Mouse (Mus musculus) E14TG2a.4 (cell line): Measurements from ENCODE around the gene Gm9837.
A peak's percentile ranks its signal among the peaks of the same experiment; 100 is the strongest.

Source experiments
- H3K27me3 ChIP-seq: 2 replicates; pipeline ENCODE4 v1.6.1; 2014; ENCODE audit warnings: low read length, control low read depth; ENCODE audit not compliant: insufficient read depth
- H3K36me3 ChIP-seq: 2 replicates; pipeline ENCODE4 v1.6.1; 2014; ENCODE audit warnings: low read length, control low read depth; ENCODE audit not compliant: insufficient read depth
- H3K4me1 ChIP-seq: replicated peaks from 2 replicates; pipeline ENCODE4 v1.6.1; 2014; ENCODE audit warnings: low read depth, low read length, control low read depth
- H3K4me3 ChIP-seq: replicated peaks from 2 replicates; pipeline ENCODE4 v1.5.1; 2014; ENCODE audit warnings: mild to moderate bottlenecking, low read length
- H3K9me3 ChIP-seq: 2 replicates; pipeline ENCODE4 v1.6.1; 2014; ENCODE audit warnings: low read length, control low read depth
- CTCF ChIP-seq: conservative IDR thresholded peaks from 2 replicates; pipeline ENCODE4 v1.5.1; 2014; ENCODE audit warnings: low read length
- NANOG ChIP-seq: IDR thresholded peaks from 2 replicates; pipeline ENCODE4 v1.6.1; 2014; ENCODE audit warnings: borderline replicate concordance, low read length, mixed read lengths
- POU5F1 ChIP-seq: IDR thresholded peaks from 2 replicates; pipeline ENCODE4 v1.6.1; 2014; ENCODE audit warnings: low read length, borderline replicate concordance

Gm9837 gene

DNA sequence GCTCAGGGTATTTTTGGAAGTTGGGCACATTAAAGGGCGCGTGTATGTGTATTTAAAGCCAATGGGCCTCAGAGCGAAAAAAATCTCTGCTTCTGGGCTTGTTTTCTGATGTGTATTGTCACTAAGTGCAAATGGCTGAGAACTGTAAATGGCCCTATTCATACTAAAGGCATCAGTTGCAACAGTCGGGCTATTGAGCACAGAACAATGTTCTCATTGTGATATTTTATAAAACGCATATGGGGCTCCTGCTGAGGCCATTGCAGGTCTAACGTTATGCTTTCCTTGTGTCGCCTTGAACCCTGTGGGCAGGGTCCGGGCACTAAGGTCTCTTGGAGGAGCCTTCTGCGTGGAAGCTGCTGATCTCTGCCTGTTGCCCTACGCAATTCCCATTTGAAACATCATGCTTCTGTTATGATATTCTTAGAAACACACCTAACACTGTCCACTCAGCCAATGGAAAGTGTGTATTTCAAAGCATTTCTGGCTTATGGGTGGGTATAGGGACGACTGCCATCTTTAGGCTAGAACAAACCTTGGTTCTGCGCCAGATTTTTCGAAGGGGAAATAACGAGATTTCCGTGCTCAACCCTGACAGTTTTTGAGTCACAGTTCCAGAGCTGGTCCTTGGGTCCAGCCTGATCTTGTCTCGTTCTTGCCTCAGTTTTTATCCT lies 848 bp downstream of the Gm9837 start:
- Histone ChIP-seq H3K36me3 (no peaks in the 10 kb centered on the region), H3K27me3 (peaks cover 95% of the 10 kb centered on the region), H3K9me3 (no peaks in the 10 kb centered on the region), H3K4me3 (no peak overlapping the region), H3K4me1 (peaks cover 36% of the 10 kb centered on the region)
- TF ChIP-seq CTCF (no peak), NANOG (peak; percentile 23; the same call in 1 of the 2 replicates)

DNA sequence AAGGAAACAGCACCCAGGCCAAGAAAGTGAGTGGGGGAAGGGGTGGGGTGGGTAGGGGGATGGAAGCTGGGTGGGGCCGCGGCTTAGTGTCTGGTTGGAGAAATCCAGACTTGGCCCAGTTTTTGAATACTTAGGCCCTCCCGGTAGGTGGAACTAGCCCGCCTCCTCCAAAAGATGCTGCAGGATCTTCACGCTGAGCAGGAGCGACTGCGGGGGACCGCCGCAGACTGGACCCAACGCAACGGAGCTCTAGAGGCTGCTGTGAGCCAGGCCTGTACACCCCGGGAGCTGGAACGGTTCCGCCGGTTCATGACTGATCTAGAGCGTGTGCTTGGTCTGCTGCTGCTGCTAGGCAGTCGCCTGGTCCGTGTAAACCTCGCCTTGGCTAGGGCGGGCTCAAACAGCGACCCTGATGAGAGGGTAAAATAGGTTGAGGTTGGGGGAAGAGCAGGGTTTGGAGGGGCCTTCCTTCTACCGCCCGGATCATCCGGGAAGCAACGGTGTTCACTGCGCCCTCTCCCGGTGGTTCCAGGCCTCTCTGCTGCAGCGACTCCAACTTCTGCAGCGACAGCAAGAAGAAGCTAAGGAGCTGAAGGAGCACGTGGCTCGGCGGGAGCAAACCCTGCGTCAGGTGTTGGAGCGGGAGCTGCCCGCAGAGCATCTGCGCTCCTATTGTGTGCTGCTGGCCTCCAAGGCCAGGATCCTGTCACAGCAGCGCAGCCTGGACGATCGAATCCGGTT lies 3.9 kb downstream of the Gm9837 start:
- Histone ChIP-seq H3K4me1 (peaks cover 59% of the 10 kb centered on the region), H3K27me3 (peaks cover 98% of the 10 kb centered on the region), H3K36me3 (no peaks in the 10 kb centered on the region), H3K9me3 (no peaks in the 10 kb centered on the region), H3K4me3 (peak overlapping the region; percentile 72)
- TF ChIP-seq CTCF (peak; percentile 74), NANOG (no peak), POU5F1 (no peak)

DNA sequence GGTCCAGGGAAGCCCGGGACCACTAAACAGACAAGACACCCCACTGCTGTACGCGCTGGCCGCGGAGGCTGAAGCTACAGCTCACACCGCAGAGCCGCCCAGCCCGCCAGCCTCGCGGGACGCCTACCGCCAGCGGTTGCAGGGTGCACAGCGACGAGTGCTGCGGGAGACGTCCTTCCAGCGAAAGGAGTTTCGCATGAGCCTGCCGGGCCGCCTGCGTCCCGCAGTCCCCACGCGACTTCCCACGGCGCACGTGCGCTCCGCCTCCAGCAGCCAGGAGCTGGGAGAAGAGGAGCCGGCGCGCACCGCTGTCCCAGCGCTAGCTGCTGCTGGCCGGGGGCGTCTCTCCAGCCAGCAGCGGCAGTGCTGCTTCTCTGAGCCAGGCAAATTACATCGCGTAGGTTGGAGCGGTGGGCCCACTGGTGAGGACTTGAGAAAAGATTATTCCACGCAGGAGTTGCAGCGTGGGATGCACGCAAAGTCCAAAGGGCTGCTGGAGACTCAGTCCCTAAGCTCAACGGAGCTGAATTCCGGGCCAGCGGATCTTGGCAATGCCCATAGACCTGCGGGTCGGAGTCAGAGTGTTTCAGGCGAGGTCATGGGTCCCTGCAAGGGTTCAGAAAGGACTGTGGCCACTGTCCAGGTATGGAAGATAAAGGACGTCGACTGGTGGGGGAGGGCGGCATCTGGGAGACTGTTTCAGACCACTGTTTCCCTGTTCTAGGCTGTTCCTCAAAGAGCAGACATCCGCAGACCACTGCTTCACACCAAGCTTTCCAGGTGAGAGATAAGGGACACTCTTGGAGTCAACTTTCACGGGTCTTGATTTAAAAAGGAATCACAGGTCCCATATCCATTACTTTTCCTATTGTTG lies 6.5 kb downstream of the Gm9837 start:
- Histone ChIP-seq H3K4me3 (peak overlapping the region; percentile 79), H3K36me3 (no peaks in the 10 kb centered on the region), H3K27me3 (peaks cover 95% of the 10 kb centered on the region), H3K4me1 (peaks cover 56% of the 10 kb centered on the region), H3K9me3 (no peaks in the 10 kb centered on the region)
- TF ChIP-seq CTCF, result no peak

DNA sequence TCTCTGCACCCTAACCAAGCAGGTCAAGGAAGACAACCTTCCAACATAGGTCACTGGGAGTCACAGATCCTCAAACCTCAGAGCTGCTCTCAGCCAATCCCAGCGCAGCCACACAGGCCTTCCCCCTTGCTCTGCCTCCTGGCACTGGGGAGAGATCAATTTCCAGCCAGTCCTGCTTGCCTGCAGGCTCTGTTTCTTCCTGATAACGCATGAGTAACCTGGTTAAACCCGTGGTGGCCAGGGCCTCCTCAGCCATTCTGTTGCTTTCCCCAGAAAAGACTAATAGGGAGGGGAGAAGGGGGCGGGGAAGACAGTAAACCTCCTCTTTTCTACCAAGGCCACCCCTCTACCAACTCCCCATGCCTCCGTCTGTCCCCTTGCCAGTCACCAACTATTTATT lies 8.6 kb downstream of the Gm9837 start:
- peaks cover 57% of the 10 kb centered on the region for H3K4me1 ChIP-seq
- H3K9me3 ChIP-seq, result no peaks in the 10 kb centered on the region
- TF ChIP-seq POU5F1 (no peak), CTCF (no peak), NANOG (no peak)
- peaks cover 96% of the 10 kb centered on the region for H3K27me3 ChIP-seq
- H3K36me3 ChIP-seq, result no peaks in the 10 kb centered on the region
- no peak overlapping the region for H3K4me3 ChIP-seq

DNA sequence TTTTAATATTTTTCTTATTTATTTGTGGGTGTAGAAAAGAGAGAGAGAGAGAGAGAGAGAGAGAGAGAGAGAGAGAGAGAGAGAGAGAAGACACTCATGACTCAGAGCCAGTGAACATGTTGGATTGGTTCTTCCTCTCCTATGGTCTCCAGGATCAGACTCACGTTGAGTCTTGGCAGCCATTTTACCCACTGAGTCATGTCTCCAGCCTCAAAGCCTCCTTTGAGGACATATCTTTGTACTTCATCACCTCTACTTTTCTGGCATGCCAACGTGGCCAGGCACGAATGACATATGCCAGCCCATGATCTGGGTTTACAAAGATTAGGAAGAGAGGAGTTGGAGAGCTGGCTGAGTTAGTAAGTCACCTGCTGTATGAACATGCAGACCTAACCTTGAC lies 10.1 kb downstream of the Gm9837 start:
- Histone ChIP-seq H3K9me3 (no peaks in the 10 kb centered on the region), H3K4me1 (peaks cover 46% of the 10 kb centered on the region), H3K4me3 (no peak overlapping the region), H3K27me3 (peaks cover 97% of the 10 kb centered on the region), H3K36me3 (no peaks in the 10 kb centered on the region)
- TF ChIP-seq NANOG (no peak), POU5F1 (no peak), CTCF (no peak)

DNA sequence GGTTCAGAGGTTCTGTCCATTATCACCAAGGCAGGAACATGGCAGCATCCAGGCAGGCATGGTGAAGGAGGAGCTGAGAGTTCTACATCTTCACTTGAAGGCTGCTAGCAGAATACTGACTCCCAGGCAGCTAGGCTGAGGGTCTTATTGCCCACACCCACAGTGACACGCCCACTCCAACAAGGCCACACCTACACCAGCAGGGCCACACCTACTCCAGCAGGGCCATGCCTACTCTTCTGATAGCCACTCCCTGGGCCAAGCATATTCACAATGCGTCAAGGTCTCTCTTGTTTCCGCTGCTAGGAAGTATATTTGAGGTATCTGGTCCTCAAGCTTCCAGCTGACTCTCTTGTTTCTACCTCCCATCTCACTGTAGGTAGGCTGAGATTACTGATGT lies 11.3 kb downstream of the Gm9837 start:
- Histone ChIP-seq H3K27me3 (peaks cover 93% of the 10 kb centered on the region), H3K4me1 (peaks cover 39% of the 10 kb centered on the region), H3K4me3 (no peak overlapping the region), H3K9me3 (no peaks in the 10 kb centered on the region), H3K36me3 (no peaks in the 10 kb centered on the region)
- TF ChIP-seq NANOG (no peak), CTCF (no peak), POU5F1 (no peak)

DNA sequence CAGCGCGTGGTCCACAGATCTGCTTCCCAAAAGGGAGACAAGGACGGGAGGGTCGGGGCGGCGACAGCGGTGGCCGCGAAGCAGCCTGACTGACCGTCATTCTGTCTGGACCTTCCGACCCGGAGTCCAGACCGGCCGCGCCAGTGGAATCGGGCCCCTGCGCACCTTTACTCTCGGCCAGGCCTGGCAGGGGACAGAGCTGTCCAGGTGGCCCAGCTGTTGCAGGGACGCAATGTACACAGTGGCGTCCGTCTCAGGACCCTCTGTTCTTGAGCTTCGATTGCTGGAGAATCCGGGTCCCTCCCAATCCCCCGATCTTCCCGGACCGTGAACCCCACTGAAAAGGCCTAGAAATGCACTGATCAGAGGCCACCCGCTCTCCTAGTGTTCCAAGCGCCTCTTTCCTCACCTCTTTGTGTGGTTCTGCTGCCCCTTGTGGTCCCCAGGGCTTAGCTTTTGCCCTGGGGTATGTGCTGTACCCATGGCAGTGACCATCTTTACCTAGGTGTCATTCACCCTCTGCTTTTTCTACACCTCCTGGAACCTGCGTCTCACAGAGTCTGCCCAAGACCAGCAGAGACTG lies 12.8 kb downstream of the Gm9837 start:
- H3K27me3 ChIP-seq, result peaks cover 87% of the 10 kb centered on the region

More for the DNA sequence above, 12.8 kb downstream of the Gm9837 start:
- Histone ChIP-seq H3K36me3 (no peaks in the 10 kb centered on the region), H3K4me1 (peaks cover 27% of the 10 kb centered on the region), H3K9me3 (no peaks in the 10 kb centered on the region), H3K4me3 (peak overlapping the region; percentile 76)
- no peak for TF ChIP-seq POU5F1
- 0 out of 2 replicates have a peak, but pooled peaks have one; percentile 5 for TF ChIP-seq CTCF
